Mouse (Mus musculus) E14TG2a.4 (cell line): ENCODE results near the gene Camk2b.
A peak's percentile ranks its signal among the peaks of the same experiment; 100 is the strongest.

Experiments
- H3K27me3 ChIP-seq: 2 replicates; pipeline ENCODE4 v1.6.1; 2014; ENCODE audit warnings: low read length, control low read depth; ENCODE audit not compliant: insufficient read depth
- H3K36me3 ChIP-seq: 2 replicates; pipeline ENCODE4 v1.6.1; 2014; ENCODE audit warnings: low read length, control low read depth; ENCODE audit not compliant: insufficient read depth
- H3K4me1 ChIP-seq: replicated peaks from 2 replicates; pipeline ENCODE4 v1.6.1; 2014; ENCODE audit warnings: low read depth, low read length, control low read depth
- H3K4me3 ChIP-seq: replicated peaks from 2 replicates; pipeline ENCODE4 v1.5.1; 2014; ENCODE audit warnings: mild to moderate bottlenecking, low read length
- H3K9me3 ChIP-seq: 2 replicates; pipeline ENCODE4 v1.6.1; 2014; ENCODE audit warnings: low read length, control low read depth
- CTCF ChIP-seq: conservative IDR thresholded peaks from 2 replicates; pipeline ENCODE4 v1.5.1; 2014; ENCODE audit warnings: low read length
- NANOG ChIP-seq: IDR thresholded peaks from 2 replicates; pipeline ENCODE4 v1.6.1; 2014; ENCODE audit warnings: borderline replicate concordance, low read length, mixed read lengths
- POU5F1 ChIP-seq: IDR thresholded peaks from 2 replicates; pipeline ENCODE4 v1.6.1; 2014; ENCODE audit warnings: low read length, borderline replicate concordance

The Camk2b gene

DNA sequence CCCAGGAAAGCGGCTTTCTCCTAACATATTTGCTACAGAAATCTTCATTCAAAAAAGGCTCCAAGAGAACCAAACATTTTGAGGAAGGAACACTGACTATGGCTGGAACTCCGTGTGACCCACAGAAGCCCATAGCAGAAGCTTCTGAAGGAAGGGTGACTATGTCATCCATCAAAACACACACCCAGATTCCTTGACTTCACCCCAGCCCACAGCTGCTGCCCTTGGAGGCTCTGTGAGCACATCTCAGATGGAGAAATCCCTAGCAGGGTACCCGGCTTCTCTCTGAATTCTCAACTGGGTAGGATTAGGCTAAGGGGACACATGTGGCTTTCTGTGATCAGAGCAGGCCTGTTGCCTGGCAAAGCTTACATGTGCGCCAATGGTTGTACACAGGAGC is 29.7 kb downstream of the Camk2b start:
- peaks cover 15% of the 10 kb centered on the region for H3K9me3 ChIP-seq
- peaks cover 79% of the 10 kb centered on the region for H3K4me1 ChIP-seq
- TF ChIP-seq CTCF (no peak), POU5F1 (no peak), NANOG (no peak)
- no peak overlapping the region for H3K4me3 ChIP-seq
- no peaks in the 10 kb centered on the region for H3K36me3 ChIP-seq
- peaks cover 6% of the 10 kb centered on the region; the same call in 1 of the 2 replicates for H3K27me3 ChIP-seq

DNA sequence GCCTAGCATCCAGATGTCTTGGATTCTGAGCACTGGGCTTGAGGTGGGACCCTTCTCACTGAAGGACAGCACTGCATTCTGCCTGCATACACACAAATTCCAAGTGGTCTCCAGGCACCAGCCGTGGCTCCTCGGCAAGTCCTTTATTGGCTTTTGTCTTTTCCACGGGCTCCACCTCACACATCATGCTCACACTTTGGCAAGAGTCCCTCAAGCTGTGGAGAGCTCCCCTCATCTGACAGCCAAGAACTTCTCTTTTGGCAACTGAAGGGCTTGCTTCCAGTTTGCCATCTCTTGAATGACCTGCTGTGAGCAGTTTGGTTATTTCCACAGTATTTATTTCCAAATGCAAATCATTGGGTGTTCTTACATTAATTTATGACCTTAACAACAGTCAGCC is 30.6 kb downstream of the Camk2b start:
- peaks cover 88% of the 10 kb centered on the region for H3K4me1 ChIP-seq
- H3K4me3 ChIP-seq: peak overlapping the region; percentile 43
- peaks cover 6% of the 10 kb centered on the region; the same call in 1 of the 2 replicates for H3K27me3 ChIP-seq
- TF ChIP-seq NANOG: no peak
- TF ChIP-seq CTCF: no peak
- no peak for TF ChIP-seq POU5F1
- H3K36me3 ChIP-seq: no peaks in the 10 kb centered on the region
- H3K9me3 ChIP-seq: peaks cover 7% of the 10 kb centered on the region

GRCm38 (mm10) chr11:6034740-6035139 is 31.4 kb downstream of the Camk2b start:
- H3K27me3 ChIP-seq: peaks cover 6% of the 10 kb centered on the region; the same call in 1 of the 2 replicates
- TF ChIP-seq NANOG: no peak
- no peak for TF ChIP-seq POU5F1
- no peak for TF ChIP-seq CTCF
- H3K9me3 ChIP-seq: no peaks in the 10 kb centered on the region
- no peaks in the 10 kb centered on the region for H3K36me3 ChIP-seq
- peak overlapping the region; percentile 43; the same call in 1 of the 2 replicates for H3K4me3 ChIP-seq
- H3K4me1 ChIP-seq: peaks cover 95% of the 10 kb centered on the region

- Histone ChIP-seq H3K9me3 (no peaks in the 10 kb centered on the region), H3K4me3 (no peak overlapping the region), H3K4me1 (peaks cover 92% of the 10 kb centered on the region), H3K27me3 (peaks cover 6% of the 10 kb centered on the region; the same call in 1 of the 2 replicates), H3K36me3 (no peaks in the 10 kb centered on the region)
- TF ChIP-seq POU5F1 (no peak), CTCF (no peak), NANOG (no peak)
These were observed 32.4 kb downstream of the Camk2b start for GRCm38 (mm10) chr11:6033801-6034200.

- Histone ChIP-seq H3K36me3 (no peaks in the 10 kb centered on the region), H3K4me3 (no peak overlapping the region), H3K27me3 (peaks cover 6% of the 10 kb centered on the region; the same call in 1 of the 2 replicates), H3K4me1 (peaks cover 92% of the 10 kb centered on the region), H3K9me3 (no peaks in the 10 kb centered on the region)
- peak; percentile 42 for TF ChIP-seq CTCF
- no peak for TF ChIP-seq NANOG
These were observed 33.0 kb downstream of the Camk2b start for GRCm38 (mm10) chr11:6033147-6033546.

DNA sequence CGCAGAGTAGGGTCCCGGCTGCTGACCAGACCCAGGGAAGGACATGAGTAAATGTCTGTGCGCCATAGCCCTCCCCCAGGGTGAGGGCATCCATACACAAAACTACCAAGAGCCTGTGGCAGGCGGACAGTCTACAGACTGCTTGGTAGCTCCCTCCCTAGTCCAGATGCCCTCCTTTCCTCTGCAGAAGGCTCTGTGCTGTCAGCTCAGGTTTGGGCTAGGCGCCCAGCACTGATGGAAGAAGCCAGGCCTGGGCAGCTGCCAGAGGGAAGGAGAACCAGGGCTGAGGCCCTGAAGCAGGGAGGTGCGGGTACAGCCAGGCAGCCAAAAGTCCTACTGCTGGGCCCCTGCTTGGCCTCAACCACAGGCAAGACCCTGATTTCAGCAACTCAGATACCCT is 35.5 kb downstream of the Camk2b start:
- H3K4me3 ChIP-seq: 0 out of 2 replicates have a peak overlapping the region, but pooled peaks have one; percentile 26
- no peaks in the 10 kb centered on the region for H3K9me3 ChIP-seq
- H3K36me3 ChIP-seq: peaks cover 8% of the 10 kb centered on the region; the same call in 1 of the 2 replicates
- no peak for TF ChIP-seq POU5F1
- no peak for TF ChIP-seq NANOG
- TF ChIP-seq CTCF: no peak
- H3K4me1 ChIP-seq: peaks cover 68% of the 10 kb centered on the region
- no peaks in the 10 kb centered on the region for H3K27me3 ChIP-seq

- Histone ChIP-seq H3K36me3 (peaks cover 10% of the 10 kb centered on the region; the same call in 1 of the 2 replicates), H3K4me1 (peaks cover 59% of the 10 kb centered on the region), H3K4me3 (no peak overlapping the region), H3K9me3 (no peaks in the 10 kb centered on the region), H3K27me3 (no peaks in the 10 kb centered on the region)
- TF ChIP-seq NANOG (no peak), POU5F1 (no peak), CTCF (no peak)
These were observed 36.4 kb downstream of the Camk2b start for GRCm38 (mm10) chr11:6029790-6030189.

- Histone ChIP-seq H3K36me3 (peaks cover 14% of the 10 kb centered on the region; the same call in 1 of the 2 replicates), H3K27me3 (no peaks in the 10 kb centered on the region), H3K4me1 (peaks cover 50% of the 10 kb centered on the region), H3K9me3 (no peaks in the 10 kb centered on the region), H3K4me3 (no peak overlapping the region)
- TF ChIP-seq NANOG (no peak), POU5F1 (no peak), CTCF (no peak)
These were observed 37.3 kb downstream of the Camk2b start for GRCm38 (mm10) chr11:6028911-6029310.

- Histone ChIP-seq H3K9me3 (no peaks in the 10 kb centered on the region), H3K27me3 (no peaks in the 10 kb centered on the region), H3K4me1 (peaks cover 30% of the 10 kb centered on the region), H3K36me3 (peaks cover 14% of the 10 kb centered on the region; the same call in 1 of the 2 replicates), H3K4me3 (no peak overlapping the region)
- no peak for TF ChIP-seq NANOG
These were observed 39.8 kb downstream of the Camk2b start for GRCm38 (mm10) chr11:6026361-6026760.
